Mouse (Mus musculus): ENCODE measurements at regions not wholly inside any gene's neighbourhood (a gene's known extent, or its start where the extent isn't known, plus 50 kb on each side); places are given as distances from the start of the nearest gene placed in this dataset.

DNA sequence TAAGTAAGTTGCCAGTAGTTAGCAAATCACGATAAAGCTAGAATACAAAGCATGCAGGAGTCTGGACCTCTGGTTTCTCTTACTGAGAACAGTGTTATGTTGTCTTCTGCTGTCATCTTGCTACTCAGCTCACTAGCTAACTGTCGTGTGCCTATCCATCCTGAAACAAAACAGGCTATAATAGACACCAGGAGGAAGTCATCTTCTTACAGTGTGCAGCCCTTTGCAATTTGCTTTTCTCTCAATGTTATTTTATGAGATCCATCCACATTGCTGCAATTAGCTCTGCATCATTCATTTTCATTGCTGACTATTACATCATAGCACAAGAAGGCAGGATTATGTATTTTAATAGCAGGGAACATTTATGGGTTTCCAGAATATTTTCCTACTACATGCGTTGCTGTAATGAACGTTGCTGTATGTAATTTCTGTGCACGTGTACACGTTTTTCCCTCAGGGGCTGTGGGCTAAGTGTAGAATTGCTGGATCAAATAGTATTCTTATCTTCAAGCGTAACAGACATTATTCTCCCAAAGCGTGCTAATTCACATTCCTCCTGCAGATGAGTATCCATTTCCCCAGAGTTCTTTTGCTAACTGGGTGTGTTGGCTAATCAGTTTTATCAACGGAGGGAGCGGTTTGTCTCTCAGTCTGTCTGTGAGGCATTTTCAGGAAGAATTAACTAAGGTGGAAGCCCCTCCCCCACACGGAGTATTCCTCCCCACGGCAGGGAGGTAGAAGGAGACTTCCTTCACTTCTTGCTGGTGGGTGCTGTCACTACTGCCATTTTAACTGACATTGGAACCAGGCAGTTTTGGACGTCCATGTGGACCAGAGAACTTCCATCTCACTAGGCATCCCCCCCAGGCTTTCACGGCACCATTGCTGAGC is 139.1 kb upstream of the Tyw5 start:
- TF ChIP-seq CTCF (IDR thresholded peaks at IDR 0.05; ENCODE audit: borderline replicate concordance, extremely low read depth, insufficient read depth, insufficient read length) (no peak), POLR2A (IDR thresholded peaks at IDR 0.05; ENCODE audit: borderline replicate concordance, extremely low read depth, insufficient read depth, insufficient read length, poor library complexity, severe bottlenecking) (no peak)
